Mouse (Mus musculus) left cerebral cortex, adult 8-10 months (tissue): ENCODE data around the gene Tmem229a. TPM values are rescaled to one million over a fixed set of nuclear protein-coding genes. Genes with fewer than 3 reads are reported as not detected.

Source experiments
- DNase-seq, 2 experiments: peaks; one replicate each; pipeline ENCODE4 v3.0.0; 2022; ENCODE audit warnings: low spot score in 2 of 2
- total RNA-seq, 4 experiments: library from RNA; stranded (reverse); gene quantifications; 2 replicates each; pipeline ENCODE4 v1.2.4; 2022

The Tmem229a gene
- total RNA-seq = 10 to 100 TPM; 42.9 to 51.4 (median 47.8) TPM

- peak; percentile 69 to 77 for DNase-seq
These were observed at the start of gene Tmem229a for GRCm38 (mm10) chr6:24955946-24956585. Tmem229a (minus strand) TSS chr6:24956297.

- peak in 1 of 2 experiments; percentile 14 for DNase-seq
These were observed 37.7 kb upstream of the Tmem229a start for GRCm38 (mm10) chr6:24993754-24994153.

- no peak for DNase-seq
These were observed 33.7 kb upstream of the Tmem229a start for GRCm38 (mm10) chr6:24989836-24990235.

- DNase-seq = no peak
These were observed 20.1 kb upstream of the Tmem229a start for GRCm38 (mm10) chr6:24976176-24976575.

- DNase-seq = no peak
These were observed 12.6 kb upstream of the Tmem229a start for GRCm38 (mm10) chr6:24968471-24969223.

- no peak for DNase-seq
These were observed 11.6 kb upstream of the Tmem229a start for GRCm38 (mm10) chr6:24967726-24968125.

- DNase-seq = no peak
These were observed 10.0 kb upstream of the Tmem229a start for GRCm38 (mm10) chr6:24966010-24966682.

GRCm38 (mm10) chr6:24963754-24964153, 7.7 kb upstream of the Tmem229a start:
- no peak for DNase-seq

GRCm38 (mm10) chr6:24956586-24956973, 483 bp upstream of the Tmem229a start:
- DNase-seq = no peak

- DNase-seq = peak; percentile 55 to 56
These were observed 759 bp downstream of the Tmem229a start for GRCm38 (mm10) chr6:24955131-24955945.

GRCm38 (mm10) chr6:24954126-24954525, 2.0 kb downstream of the Tmem229a start:
- DNase-seq = no peak

- DNase-seq = no peak
These were observed 3.8 kb downstream of the Tmem229a start for GRCm38 (mm10) chr6:24952341-24952740.

- no peak for DNase-seq
These were observed 5.4 kb downstream of the Tmem229a start for GRCm38 (mm10) chr6:24950669-24951068.

GRCm38 (mm10) chr6:24925076-24925785, 30.9 kb downstream of the Tmem229a start:
- DNase-seq = no peak

- no peak for DNase-seq
These were observed 42.5 kb downstream of the Tmem229a start for GRCm38 (mm10) chr6:24913591-24913990.

GRCm38 (mm10) chr6:24910728-24911105, 45.4 kb downstream of the Tmem229a start:
- no peak for DNase-seq

- no peak for DNase-seq
These were observed 45.9 kb downstream of the Tmem229a start for GRCm38 (mm10) chr6:24910016-24910727.

- DNase-seq = no peak
These were observed 48.3 kb downstream of the Tmem229a start for GRCm38 (mm10) chr6:24907824-24908223.

- DNase-seq = no peak
These were observed 51.0 kb downstream of the Tmem229a start for GRCm38 (mm10) chr6:24905101-24905500.
